Mouse (Mus musculus): ENCODE results near the gene Iqgap2.

The Iqgap2 gene

DNA sequence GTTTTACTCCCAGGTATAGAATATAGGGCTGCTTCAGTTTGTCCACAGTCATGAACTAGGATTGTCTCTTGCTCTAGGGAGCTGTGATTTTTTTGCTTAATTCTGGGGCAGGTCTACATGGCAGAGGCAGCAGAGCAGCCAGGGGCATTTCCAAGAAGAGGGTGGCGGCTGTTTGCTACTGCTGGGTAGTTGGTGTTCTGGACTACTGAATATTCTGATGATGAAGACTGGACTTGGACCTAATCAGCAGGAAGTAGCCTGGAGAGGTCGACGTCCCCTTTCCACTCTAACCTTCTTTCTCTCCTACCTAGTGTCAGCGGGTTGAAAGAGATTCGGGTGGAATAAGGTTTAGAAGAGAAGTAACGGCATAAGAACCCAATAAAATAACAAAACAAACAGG lies 9.7 kb downstream of the Iqgap2 start:
- no peak for DNase-seq

DNA sequence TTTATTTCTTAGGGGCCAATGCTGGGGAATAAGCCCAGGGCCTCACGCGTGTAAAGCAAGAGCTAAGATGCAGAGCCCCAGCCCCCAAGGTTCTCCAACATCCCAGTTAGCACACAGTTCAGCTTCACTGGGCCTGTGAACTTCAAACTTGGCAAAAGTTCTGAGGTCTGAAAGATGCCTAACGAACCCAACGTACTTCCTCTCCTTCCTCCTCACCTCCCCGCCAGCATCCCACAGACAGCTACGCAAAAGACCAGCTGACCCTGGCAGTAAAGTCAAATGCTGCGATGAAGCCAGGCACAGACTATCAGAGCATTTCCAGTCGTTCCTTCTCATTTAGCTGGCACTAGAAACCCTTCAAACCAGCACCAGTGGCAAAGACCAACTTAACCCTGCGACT lies 10.3 kb downstream of the Iqgap2 start:
- no peak for DNase-seq

DNA sequence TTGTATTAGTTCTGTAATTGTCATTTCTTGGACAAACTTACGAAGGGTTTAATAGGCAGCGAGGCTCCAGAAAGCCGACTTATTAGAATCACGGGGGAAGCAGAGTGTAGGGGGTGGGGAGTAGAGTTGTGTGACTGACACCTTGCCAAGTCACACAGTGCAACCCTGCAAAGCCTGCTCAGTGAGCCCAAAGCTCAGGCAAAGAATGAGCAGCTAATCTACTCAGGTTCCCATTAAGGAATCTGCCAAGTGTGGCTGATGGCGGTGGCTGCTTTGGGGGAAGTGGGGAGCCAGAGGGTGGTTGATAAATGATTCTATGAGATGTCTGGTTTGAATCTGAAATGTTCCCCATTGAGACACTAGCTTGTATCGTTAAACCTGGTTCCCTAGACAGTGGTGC lies 11.1 kb downstream of the Iqgap2 start:
- DNase-seq = no peak

DNA sequence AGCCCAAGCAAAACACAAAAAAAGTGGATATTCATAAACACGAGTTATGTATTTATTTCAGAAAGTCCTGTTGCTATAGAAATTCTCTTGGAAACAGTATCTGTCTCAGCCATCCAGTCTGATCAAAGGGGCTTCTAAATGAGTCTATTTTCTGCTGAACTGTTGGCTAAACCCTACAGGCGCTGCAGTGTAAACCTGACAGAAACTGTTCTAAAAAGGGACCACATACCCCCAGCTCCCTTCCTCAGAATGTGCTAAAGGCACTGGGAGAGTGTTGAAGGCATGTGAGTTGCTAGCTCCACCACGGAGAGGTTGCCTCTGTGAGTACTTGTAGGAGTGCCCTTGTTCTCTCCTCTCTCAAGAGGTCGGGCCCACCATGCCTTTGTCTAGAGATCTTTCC lies 19.7 kb downstream of the Iqgap2 start:
- peak; percentile 24 for DNase-seq

DNA sequence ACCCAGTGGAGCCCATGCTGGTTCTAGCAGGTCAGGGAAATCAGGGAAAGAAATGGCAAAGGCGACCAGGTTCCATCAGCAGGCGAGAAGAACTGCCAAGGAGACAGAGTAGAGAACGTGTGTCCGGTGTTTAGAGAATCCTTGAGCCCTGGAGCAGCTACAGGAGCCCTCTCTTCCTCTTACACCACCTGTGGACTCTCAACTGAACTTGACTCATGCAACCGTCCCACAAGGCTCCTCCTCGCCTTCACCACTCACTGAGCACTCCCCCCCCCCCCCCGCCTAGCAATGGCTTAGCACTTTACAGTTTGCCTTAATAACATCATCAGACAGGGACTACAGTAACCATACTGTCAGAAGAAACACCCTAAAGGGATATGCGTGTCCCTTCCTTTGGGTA lies 21.1 kb downstream of the Iqgap2 start:
- no peak for DNase-seq

DNA sequence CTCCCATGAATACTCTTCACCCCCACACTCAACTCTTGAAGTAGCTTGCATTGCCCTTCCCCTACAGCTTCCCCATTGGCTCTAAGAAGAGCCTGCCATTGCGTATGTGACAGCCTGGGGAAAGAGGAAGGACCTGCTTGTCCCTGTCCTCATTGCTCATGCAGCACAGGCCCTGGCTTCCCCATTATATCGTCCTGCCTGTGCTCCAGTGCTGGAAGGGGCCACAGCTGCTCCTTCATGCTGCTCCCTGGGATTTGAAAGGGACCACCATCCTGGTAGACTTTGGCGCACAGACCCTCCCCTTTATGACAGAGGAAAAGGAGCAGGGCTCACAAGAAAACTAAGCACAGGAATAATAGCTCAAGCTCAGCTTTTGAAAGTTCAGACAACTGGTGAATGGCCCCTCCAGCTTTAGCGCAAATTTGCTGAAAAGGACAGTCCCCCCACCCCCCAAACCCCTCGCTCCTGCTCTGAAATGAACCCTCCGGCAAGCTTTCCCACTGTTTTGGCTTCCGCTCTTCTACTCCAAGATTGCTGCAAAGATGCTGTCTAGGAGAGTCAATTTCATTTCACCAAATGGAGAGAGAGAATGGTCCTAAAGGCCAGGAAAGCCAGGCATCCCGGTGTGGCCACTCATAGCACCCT lies 22.7 kb downstream of the Iqgap2 start:
- no peak for DNase-seq

DNA sequence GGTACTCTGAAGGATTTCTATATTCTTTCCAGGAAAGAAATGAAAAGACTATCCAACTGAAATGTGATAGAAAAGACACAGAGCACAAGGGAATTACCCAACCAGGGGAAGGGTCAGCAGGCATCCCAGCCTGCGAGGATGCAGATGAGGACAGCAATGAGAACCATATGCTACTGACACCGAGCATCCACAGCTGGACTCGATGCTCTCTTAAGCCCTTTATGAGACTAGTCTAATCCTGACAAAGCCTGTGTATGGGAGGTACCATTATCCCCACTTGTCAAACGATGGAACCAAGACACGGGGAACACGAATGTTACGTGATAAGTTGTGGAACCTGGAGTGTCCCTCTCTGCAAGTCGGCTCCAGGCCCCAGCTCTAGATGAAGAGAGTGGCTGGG lies 29.5 kb downstream of the Iqgap2 start:
- DNase-seq = no peak

DNA sequence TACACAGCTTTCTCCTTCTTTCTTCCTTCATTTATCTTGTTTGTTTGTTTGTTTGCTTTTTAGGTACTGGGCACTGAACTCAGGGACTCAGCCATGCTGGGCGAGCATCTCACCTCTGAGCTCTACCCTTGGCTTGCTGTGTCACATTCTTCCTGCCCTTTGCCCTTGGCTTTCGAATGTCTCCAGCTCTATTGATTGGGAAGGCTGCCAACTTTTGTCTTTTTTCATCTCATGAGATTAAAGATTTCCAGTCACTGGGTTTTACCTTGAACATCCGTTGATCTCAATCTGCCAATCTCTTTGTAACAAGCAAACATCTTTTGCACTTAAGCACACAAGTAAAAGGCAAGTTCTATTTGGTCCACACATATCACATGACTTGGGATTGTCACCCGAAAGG lies 32.5 kb downstream of the Iqgap2 start:
- DNase-seq = no peak

DNA sequence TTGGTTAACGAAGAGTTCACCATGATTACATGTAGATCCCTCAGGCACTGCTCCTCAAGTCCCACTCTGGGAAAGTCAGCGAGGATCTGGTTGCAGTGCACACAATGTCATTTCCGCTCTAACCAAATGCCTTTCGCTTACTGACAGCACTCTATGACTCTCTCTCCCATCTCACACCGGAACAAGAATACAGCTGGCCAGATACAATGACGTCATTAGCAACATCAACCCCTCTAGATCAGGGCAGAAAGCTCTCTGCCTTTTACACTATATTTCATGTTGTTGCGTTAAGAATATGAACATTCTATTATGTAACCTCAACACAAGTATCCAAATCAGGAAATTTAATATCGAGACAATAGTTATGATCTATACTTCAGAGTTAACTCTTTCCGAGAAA lies 32.9 kb downstream of the Iqgap2 start:
- no peak for DNase-seq

DNA sequence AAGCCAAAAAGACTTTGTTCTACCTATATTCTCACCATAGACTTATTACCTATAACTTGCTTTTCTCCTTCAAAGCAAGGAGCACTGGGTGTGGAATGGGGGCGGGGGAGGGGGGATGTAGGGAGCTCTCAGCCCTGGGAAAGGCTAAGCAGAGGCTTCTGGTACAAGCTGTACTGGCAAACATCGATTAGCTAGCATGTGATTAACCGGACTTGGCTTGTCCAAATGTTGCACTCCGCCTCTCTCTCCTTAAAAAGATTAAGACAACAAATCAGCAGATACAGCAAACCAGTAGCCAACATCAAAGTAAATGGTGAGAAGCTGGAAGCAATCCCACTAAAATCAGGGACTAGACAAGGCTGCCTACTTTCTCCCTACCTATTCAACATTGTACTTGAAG lies 36.2 kb downstream of the Iqgap2 start:
- DNase-seq = no peak

DNA sequence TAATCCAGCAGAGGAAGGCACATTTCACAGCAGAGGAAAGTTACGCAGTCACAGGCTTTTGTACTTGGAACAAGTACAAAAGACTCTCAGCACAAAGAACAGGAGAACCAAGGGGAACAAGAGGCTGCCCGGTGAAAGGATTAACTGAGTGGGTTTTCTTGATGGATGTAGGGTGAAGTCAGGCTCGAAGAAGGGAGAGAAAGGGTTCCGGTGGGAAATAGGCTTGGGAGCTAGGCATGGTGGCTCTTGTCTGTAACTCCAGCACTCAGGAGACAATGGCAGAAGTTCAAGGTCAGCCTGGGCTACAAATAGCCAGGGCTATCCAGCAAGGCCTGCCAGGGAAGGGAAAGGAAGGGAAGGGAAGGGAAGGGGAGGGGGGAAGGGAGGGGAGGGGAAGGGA lies 40.1 kb downstream of the Iqgap2 start:
- DNase-seq = no peak

DNA sequence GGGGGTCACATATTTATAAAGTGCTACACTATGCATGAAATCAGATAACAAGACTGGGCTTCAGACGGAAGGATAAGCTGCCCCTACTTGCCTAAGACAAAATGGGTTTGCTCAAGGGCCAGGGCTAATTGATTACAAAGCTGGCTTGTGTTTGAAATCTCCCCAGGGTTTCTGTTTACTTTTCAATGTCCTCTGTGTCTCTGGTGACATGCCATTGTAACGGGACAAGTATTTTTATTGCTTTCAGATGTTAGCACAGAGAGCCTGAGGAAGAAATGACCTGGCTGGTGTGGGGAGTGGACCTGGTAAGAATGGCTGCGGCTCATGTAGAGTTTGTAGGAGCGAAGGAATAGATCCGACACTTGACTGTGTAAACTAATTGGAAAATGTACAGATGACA lies 41.3 kb downstream of the Iqgap2 start:
- no peak for DNase-seq

DNA sequence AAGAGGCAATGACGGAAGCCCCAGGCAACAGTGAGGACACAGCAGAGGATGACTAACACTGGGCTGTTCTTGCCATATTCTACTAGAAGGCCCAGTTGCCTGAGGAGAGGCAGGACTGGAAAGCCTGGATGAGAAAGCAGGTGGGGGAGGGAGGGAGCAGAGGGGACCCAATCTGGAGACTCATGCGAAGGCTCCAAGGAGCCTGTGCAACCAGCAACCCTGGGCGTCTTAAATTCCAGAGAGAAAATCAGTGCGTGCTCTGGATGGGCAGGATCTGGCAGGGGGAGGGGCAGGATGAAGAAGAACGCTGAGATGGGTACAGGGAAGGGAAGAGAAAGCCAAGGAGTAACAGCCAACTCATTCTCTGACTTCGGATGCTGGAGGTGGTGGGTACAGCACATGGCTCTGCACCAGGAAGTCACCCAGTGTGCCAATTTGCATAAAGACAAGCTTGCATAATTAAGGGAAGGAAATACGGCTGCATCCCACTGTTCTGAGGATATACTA lies 42.2 kb downstream of the Iqgap2 start:
- DNase-seq = peak; percentile 75

DNA sequence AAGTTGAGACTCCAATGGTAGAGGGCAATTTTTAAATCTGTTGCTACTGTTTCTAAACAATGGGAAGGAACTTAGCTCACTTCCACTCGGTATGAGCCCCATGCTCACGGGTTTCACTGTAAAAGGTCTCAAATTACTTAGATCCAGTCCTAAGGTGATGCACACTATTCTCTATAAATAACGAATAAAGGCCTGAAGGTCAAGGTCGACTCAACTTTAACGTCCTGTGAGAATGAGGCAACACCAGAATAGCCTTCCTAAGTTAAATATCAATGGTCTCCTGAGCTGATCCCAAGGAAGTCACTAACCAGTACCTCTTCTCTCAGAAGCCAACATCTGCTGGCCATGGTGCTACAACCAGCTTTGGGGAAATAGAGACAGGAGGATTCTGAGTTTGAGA lies 45.4 kb downstream of the Iqgap2 start:
- no peak for DNase-seq

DNA sequence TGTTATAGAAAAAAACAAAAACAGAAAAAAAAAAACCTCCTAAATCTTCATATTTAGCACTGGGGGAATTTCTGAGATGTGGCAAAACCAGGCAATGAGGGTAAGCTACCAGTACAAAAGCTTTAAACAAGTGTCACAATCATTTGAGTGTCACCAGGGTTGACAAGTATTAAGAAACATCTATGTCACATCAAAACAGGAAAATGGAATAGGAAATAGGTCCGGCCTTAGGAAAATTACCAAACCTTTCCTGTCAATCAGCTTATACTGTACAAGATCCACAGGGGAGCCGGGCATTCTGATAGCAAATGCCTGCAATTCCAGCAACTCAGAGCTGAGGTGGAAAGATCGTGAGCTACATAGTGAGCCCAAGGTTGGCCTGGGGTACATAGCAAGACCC lies 46.8 kb downstream of the Iqgap2 start:
- DNase-seq = no peak

DNA sequence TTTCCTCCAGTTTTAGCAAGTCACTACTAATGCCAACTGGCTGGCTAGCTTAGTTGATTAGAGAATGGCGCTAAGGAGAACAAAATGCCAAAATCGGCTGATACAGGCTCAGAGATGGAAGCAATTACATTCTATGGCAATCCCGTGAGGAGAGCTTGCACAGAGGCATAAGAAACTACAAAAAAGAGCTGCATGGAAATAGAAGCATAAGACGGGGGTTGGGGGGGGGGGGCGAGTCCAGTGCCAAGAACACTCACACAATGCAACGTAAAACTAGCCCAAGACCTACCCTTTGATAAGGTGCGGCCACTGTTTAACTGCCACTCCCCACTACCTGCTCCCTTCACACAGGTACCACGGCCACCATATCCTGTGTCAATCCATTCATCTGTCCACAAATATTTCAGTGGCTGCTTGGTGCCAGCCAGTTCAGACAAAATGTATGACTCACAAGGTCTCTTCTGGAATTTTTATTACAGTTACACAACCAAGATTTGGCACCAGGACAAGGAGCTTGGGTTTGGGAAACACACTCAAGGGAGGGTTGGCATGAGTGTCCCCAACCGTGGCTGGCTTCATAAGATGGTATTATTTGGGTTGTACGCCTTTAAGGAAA lies 48.2 kb downstream of the Iqgap2 start:
- DNase-seq = peak; percentile 51

DNA sequence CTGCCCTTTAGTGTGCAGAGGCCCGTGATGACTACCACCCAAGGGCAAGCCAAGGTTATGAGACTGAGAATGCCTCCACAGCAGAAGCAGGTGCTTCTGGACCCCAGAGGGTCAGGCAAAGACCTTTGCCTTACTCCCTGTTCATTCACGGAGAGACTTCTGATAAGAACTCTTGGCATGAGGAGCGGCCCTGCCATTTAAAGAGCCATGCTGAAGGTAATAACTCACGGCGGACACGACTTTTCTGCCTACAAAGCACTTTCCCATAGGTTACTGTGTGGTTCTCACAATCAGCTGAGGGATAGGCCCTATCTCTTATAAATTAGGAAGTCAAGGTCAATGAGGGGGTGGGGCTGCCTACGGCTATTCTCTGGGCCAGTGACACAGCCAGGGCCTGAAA lies 48.9 kb downstream of the Iqgap2 start:
- no peak for DNase-seq

DNA sequence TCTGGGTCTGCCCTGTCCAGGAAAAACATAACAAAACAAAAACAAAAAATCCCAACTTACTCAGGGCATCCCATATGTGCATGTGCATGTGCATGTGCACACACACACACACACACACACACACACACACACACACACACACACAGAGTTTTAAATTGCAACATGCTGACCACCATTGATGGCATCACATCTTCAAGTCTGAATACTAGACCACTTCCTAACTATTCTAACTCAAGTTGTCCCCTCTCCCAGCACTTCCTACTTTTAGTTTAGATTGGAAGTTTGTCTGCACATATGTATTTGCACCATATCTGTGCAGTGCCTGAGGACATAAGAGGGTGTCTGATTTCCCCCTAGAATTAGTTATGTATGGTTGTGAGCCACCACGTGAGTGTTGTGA lies 49.8 kb downstream of the Iqgap2 start:
- no peak for DNase-seq

DNA sequence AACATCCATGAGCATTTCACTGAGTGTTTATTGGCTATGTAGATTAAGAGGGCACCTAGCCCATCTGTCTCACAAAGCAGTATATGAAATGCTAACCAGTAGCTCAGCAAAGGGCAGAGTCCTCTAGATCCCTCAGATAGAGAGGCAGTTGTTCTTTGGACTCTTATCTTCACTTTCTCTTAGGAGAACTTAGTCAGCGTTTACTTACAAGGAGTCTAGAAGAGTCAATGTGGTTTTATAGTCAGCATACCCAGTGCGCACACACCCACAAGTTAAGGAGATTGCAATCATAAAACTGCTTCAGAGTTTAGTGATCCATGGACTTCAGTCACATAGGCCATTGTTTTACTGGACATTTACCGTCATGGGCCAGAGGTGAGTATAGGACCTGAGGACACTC lies 54.8 kb downstream of the Iqgap2 start:
- DNase-seq = no peak

DNA sequence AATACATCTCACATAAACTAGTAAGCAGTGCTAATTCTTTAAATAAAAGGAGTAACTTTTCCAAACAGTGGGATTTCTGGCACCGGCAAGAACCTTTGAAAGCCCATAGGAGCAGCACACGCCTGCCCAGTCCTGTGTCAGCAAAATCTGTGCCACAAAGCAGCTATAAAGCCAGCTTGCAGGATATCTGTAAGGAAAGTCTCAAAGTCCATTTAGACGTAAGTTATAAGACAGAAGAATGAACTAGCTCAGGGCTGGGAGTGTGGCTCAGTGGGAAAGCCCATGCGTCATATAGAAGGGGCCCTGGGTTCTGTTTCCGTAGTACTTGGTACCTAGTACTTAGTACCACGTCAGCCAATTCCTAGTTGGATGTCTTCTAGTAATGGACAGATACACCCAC lies 58.2 kb downstream of the Iqgap2 start:
- DNase-seq = no peak

DNA sequence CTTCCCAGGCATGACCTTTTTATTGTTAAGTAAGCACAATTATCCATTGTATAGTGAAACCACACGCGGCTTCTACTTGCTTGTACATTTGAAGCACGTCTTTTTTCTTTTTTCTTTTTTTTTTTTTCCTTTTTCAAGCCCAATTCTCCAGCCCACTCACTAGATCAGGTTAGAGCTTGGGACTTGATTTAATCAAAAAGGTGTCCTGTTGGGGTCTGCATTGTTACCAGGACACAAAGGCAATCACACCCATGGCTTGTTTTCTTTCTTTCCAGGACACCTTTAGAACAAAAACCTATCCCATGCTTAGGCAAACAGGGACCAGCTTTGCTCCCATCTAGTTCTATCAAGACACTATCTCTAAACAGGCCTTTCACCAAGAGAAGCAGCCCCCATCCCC lies 59.0 kb downstream of the Iqgap2 start:
- no peak for DNase-seq

DNA sequence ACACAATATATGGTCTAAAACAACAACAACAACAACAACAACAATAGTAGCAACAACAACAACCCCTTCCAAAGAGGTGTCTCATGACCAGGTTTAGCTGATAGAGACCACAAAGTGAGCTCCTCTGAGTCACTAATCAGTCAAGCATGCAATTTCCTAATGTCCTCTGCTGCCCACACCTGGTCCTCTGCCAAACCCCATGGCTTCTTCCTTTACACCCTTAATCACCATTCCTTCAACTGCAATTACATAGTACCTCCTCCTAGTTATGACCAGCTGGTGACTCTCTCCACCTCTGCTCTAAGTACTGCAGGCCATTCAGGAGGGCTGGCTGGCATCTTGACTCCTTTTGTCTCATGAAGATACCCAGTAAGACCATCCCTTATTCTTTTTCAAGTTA lies 60.0 kb downstream of the Iqgap2 start:
- DNase-seq = no peak

DNA sequence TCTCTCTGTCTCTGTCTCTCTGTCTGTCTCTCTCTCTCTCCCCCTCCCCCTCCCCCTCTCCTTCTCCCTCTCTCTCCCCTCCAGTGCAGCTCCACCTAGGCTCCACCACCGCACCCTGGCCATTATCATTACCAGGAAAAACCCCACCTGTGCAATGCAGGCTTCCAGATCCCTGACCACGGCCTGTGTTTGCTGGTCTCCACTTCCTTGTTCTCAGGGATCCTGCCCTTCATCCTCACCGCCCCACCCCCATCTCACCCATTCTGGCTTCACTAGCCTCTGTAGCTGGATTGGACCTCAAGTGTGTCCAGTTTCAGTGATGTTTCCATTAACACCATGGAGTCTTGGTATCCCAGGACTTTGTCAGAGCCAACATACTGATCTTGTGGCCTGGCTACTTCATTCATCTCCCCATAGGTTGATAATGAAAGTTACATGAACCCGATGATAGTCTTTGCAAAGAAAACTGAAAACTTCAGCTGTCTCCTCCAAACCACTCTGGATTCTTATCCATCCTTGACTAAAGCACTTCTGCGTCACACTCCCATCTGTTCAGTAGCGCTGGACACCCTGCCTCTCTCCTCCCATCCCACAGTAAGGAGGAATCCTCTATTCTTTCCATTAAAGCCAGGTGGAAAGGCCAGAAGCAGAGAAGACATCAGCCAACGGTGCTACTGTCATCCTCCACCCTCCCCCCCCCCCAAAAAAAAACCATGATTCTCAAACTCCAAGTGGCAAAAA lies 62.1 kb downstream of the Iqgap2 start:
- no peak for DNase-seq

DNA sequence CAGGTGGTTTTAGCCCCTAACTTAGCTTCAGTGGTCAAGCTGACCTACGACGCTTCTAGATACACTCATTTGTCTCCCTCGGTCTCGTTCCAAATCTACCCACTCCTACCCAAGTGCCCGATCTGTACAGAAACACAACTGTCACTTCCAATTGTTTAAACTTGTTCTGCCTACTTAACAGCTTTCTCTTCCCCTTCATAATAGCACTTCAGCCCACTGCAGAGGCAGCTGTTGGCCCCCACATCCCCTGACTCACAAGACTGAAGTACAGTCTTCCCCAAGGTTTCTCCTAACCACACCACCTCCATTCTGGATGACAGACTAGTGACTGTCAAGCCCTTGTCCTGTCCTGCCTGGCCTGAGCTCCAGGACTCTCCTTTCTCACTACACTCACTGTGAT lies 63.1 kb downstream of the Iqgap2 start:
- peak; percentile 61 for DNase-seq
